Mouse (Mus musculus) heart, adult 2 months (tissue): ENCODE results near the gene Aftph.

Source experiments
- CTCF ChIP-seq: fragments of 200-600 bp; IDR thresholded peaks from 2 replicates; pipeline ENCODE4 v1.8.1; 2022; ENCODE audit warnings: antibody characterized with exemption, mild to moderate bottlenecking, moderate library complexity
- EP300 ChIP-seq: fragments of 200-500 bp; IDR thresholded peaks from 2 replicates; pipeline ENCODE4 v1.6.1; 2011; ENCODE audit warnings: low read depth, low read length, control low read depth; ENCODE audit not compliant: insufficient read depth
- POLR2A ChIP-seq: fragments of 200-500 bp; IDR thresholded peaks from 2 replicates; pipeline ENCODE4 v1.6.1; 2011; ENCODE audit warnings: mild to moderate bottlenecking, low read depth, low read length, control low read depth; ENCODE audit not compliant: insufficient read depth

DNA sequence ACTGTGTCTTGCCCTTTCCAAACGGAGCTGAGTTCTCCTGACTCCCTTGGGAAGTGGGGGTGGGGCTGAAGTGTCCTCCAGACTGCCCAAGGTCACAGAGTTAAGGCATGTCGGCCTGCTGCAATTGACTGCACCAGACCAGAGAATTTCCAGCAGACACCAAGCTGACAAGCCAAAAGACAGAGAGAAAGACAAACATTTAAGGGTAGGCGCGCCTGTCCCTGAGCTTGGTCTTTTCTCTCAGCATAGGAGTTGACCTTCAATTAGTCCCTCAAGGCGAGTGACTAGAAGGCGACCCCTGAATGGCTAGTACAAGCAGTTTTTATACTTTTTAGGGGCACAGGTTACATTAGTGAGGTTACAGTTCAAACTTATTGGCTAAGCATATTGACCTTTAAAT is 43.4 kb upstream of the Aftph start:
- no peak for TF ChIP-seq CTCF
- TF ChIP-seq POLR2A, result no peak
- no peak for TF ChIP-seq EP300
